Mouse (Mus musculus): ENCODE results near the gene Itga11. TPM values are rescaled to one million over a fixed set of nuclear protein-coding genes. Genes with fewer than 3 reads are reported as not detected.
"Not testable (repeated sequence)": the region's sequence is repeated elsewhere in the genome, so short reads cannot be mapped to it uniquely, and the experiment has no call there.

The Itga11 gene
- total RNA-seq, 2 experiments from 2014 or later, result 2.0 to 2.5 TPM

- DNase-seq, result no peak
Observed at GRCm38 (mm10) chr9:62817828-62818614, 140.4 kb downstream of the Itga11 start.

- DNase-seq, result no peak
Observed at GRCm38 (mm10) chr9:62819494-62819893, 141.9 kb downstream of the Itga11 start.

- not testable (repeated sequence) for DNase-seq
Observed at GRCm38 (mm10) chr9:62819910-62820309, 142.3 kb downstream of the Itga11 start.

DNA sequence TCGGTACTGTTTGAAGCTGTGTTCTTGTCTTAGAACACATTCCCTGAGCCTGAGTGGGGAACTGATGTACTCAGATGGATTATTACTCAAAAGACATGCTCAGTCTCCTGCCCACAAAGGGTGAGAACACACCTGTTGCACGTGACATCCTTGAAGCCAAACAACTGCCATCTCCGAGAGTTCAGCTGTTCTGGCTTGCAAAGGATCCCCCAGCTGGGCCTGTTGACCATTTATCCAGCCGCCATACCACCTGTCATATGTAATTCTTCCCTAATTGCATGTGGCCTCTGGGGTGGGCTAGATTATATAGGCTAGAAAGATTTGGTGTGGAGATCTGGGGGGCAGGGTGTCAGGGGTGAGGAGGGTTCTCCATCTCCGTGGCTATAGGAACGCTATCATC lies 143.2 kb downstream of the Itga11 start:
- no peak for DNase-seq

GRCm38 (mm10) chr9:62821811-62822210 lies 144.2 kb downstream of the Itga11 start:
- no peak for DNase-seq

- no peak for DNase-seq
Observed at GRCm38 (mm10) chr9:62825791-62826393, 148.3 kb downstream of the Itga11 start.

GRCm38 (mm10) chr9:62826456-62826855 lies 148.8 kb downstream of the Itga11 start:
- no peak for DNase-seq

- peak; percentile 15 for DNase-seq
Observed at GRCm38 (mm10) chr9:62827939-62828652, 150.5 kb downstream of the Itga11 start.

GRCm38 (mm10) chr9:62828662-62829086 lies 151.0 kb downstream of the Itga11 start:
- DNase-seq, result peak; percentile 98

- no peak for DNase-seq
Observed at GRCm38 (mm10) chr9:62829877-62830276, 152.3 kb downstream of the Itga11 start.

Other genes starting within 250 kb of the Itga11 start
- 10 to 100 TPM; 18.1 to 22.3 TPM for gene Coro2b, start 140.8 kb upstream of the Itga11 start, total RNA-seq (2021)
- 10 to 100 TPM; 34.5 to 37.6 TPM for gene Fem1b, start 134.1 kb downstream of the Itga11 start, total RNA-seq (2021)
- 10 to 100 TPM; 18.2 to 24.4 TPM for gene Cln6, start 161.0 kb downstream of the Itga11 start, total RNA-seq (2021)
- gene Calml4, start 180.3 kb downstream of the Itga11 start, total RNA-seq (2021), result 10 to 100 TPM; 12.2 to 13.7 TPM